Mouse (Mus musculus) neural tube, embryonic 12.5 days (tissue): ENCODE data around the gene Atp6v0a1. TPM values are rescaled to one million over a fixed set of nuclear protein-coding genes. Genes with fewer than 3 reads are reported as not detected.
"Not testable (repeated sequence)": the region's sequence is repeated elsewhere in the genome, so short reads cannot be mapped to it uniquely, and the experiment has no call there.

Experiments
- ATAC-seq: fragments of 200-750 bp; cut with Nextera tagmentation; 2 replicates; pipeline ENCODE4 v1.8.0; 2017; ENCODE audit warnings: low read depth, mild to moderate bottlenecking, moderate TSS enrichment, moderate library complexity; ENCODE audit not compliant: low FRiP score
- H3K27ac ChIP-seq: fragments of 300-500 bp; sonication (generic); 2 replicates; pipeline ENCODE4 v1.5.1; 2016
- H3K27me3 ChIP-seq: fragments of 300-500 bp; sonication (generic); replicated peaks from 2 replicates; pipeline ENCODE4 v1.6.1; 2016; ENCODE audit warnings: mild to moderate bottlenecking
- H3K36me3 ChIP-seq: fragments of 300-500 bp; sonication (generic); 2 replicates; pipeline ENCODE4 v1.6.1; 2016; ENCODE audit warnings: mild to moderate bottlenecking
- H3K4me1 ChIP-seq: fragments of 300-500 bp; sonication (generic); 2 replicates; pipeline ENCODE4 v1.6.1; 2016
- H3K4me2 ChIP-seq: fragments of 300-500 bp; sonication (generic); replicated peaks from 2 replicates; pipeline ENCODE4 v1.6.1; 2016; ENCODE audit warnings: mild to moderate bottlenecking
- H3K4me3 ChIP-seq: fragments of 300-500 bp; sonication (generic); 2 replicates; pipeline ENCODE4 v1.5.1; 2016
- H3K9ac ChIP-seq: fragments of 300-500 bp; sonication (generic); 2 replicates; pipeline ENCODE4 v1.6.1; 2016; ENCODE audit warnings: mild to moderate bottlenecking
- H3K9me3 ChIP-seq: fragments of 300-500 bp; sonication (generic); 2 replicates; pipeline ENCODE4 v1.6.1; 2016; ENCODE audit warnings: mild to moderate bottlenecking
- WGBS: fragments of 180-500 bp; shearing (Covaris S2); methylation state at CpG from one replicate; pipeline ENCODE4 v1.1.7; 2016; 5-methylcytosine and 5-hydroxymethylcytosine counted together
- polyA plus RNA-seq: library from polyadenylated mRNA; unstranded; fragments of >200 nt; fragmentation: Nextera tagmentation; extraction: Ambion mirVana; gene quantifications from 2 replicates; pipeline ENCODE4 v1.2.1, GENCODE M21; 2016

The Atp6v0a1 gene
- polyA plus RNA-seq, 1 experiment from 2014 or later: 81.7 TPM

DNA sequence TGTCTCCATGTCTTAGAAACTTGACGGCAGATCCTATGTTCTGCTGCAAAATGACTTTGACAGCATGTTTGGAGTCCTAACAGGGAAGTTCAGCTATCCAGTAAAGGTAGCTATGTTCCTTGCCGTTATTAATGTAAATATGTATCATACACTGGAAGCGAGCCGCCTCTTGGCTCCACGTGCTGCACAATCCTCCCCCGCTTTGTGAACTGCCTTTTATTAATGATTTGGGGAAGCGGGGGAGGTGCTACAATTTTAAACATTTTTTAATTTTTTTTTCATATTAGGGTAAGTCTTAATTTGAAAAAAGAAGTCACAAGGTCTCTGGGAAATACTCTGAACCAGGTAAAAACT is 25.5 kb upstream of the Atp6v0a1 start:
- no peak for ATAC-seq
- 79% methylated on average over 7 of the region's 7 CpGs for WGBS
- no peaks in the 10 kb centered on the region; the same call in 1 of the 2 replicates for H3K4me1 ChIP-seq
- H3K27me3 ChIP-seq: peaks cover 15% of the 10 kb centered on the region; the same call in 1 of the 2 replicates
- H3K4me2 ChIP-seq: no peak overlapping the region
- no peak overlapping the region for H3K27ac ChIP-seq
- no peaks in the 10 kb centered on the region for H3K36me3 ChIP-seq
- no peak overlapping the region for H3K4me3 ChIP-seq
- no peaks in the 10 kb centered on the region for H3K9me3 ChIP-seq
- no peak overlapping the region for H3K9ac ChIP-seq

- WGBS: 50% methylated on average over 3 of the region's 3 CpGs
Observed at GRCm38 (mm10) chr11:100985607-100986006, 23.6 kb upstream of the Atp6v0a1 start.

DNA sequence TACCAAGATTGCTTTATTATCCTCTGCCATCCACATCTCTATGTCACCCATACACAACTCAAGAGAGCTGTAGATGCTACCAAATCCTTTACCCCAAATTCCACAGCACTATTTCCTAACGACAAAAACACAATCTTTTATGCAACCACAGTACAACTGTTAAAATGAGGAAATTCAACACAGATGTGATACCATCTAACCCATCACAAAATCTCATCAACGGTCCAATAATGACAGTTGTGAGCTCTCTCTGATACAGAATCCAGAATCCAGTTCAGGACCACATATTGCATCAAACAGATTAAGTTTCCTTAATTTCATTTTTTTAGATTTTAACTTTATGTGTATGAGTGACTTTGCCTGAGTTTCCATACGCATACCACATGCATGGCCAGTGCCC is 20.6 kb upstream of the Atp6v0a1 start:
- 86% methylated on average over 3 of the region's 3 CpGs for WGBS
- no peak overlapping the region for H3K27ac ChIP-seq
- no peak for ATAC-seq
- no peak overlapping the region for H3K9ac ChIP-seq
- no peaks in the 10 kb centered on the region for H3K9me3 ChIP-seq
- H3K4me3 ChIP-seq: no peak overlapping the region
- H3K4me1 ChIP-seq: no peaks in the 10 kb centered on the region
- no peaks in the 10 kb centered on the region for H3K36me3 ChIP-seq
- no peaks in the 10 kb centered on the region for H3K27me3 ChIP-seq
- no peak overlapping the region for H3K4me2 ChIP-seq

More at GRCm38 (mm10) chr11:100985607-100986006, 23.6 kb upstream of the Atp6v0a1 start:
- no peak overlapping the region for H3K27ac ChIP-seq
- no peaks in the 10 kb centered on the region; the same call in 1 of the 2 replicates for H3K4me1 ChIP-seq
- H3K9me3 ChIP-seq: no peaks in the 10 kb centered on the region
- no peak overlapping the region for H3K4me2 ChIP-seq
- no peak overlapping the region for H3K4me3 ChIP-seq
- H3K27me3 ChIP-seq: peaks cover 15% of the 10 kb centered on the region; the same call in 1 of the 2 replicates
- ATAC-seq: no peak
- no peak overlapping the region for H3K9ac ChIP-seq
- no peaks in the 10 kb centered on the region for H3K36me3 ChIP-seq

- Histone ChIP-seq H3K9me3 (no peaks in the 10 kb centered on the region), H3K4me2 (no peak overlapping the region), H3K27ac (no peak overlapping the region), H3K4me3 (no peak overlapping the region), H3K9ac (no peak overlapping the region), H3K27me3 (no peaks in the 10 kb centered on the region), H3K36me3 (no peaks in the 10 kb centered on the region), H3K4me1 (no peaks in the 10 kb centered on the region)
- 66% methylated on average over 2 of the region's 2 CpGs for WGBS
- ATAC-seq: no peak
Observed at GRCm38 (mm10) chr11:100989666-100990065, 19.6 kb upstream of the Atp6v0a1 start.

DNA sequence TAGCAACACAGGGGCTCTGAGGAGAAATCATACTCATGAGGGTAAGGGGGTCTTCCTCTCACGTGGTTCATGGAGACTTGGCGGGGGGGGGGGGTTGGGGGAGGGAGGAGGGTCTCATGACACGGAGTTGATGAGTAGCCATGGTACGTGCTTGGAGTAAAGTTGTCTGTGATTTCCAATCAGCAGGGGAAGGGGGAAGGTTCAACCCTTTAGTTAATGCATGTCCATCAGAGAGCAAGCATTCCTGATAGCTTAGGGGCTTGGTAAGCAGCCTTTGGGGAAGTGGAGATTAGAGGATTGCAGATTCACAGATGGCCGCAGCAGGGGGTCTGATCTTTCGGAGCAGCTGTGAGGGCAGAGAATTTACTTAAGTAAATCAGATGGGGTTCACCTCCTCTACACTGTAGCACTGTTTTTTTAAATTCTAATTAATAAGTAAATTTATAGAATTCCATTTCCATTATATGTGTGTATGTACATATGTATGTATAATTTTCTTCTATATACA is 18.2 kb upstream of the Atp6v0a1 start:
- no peak for ATAC-seq
- H3K4me1 ChIP-seq: no peaks in the 10 kb centered on the region
- no peaks in the 10 kb centered on the region for H3K27me3 ChIP-seq
- H3K9me3 ChIP-seq: no peaks in the 10 kb centered on the region
- no peak overlapping the region for H3K4me3 ChIP-seq
- H3K27ac ChIP-seq: no peak overlapping the region
- H3K4me2 ChIP-seq: no peak overlapping the region
- no peaks in the 10 kb centered on the region for H3K36me3 ChIP-seq
- WGBS: 31% methylated on average over 6 of the region's 6 CpGs
- no peak overlapping the region for H3K9ac ChIP-seq

GRCm38 (mm10) chr11:100993437-100993836 is 15.8 kb upstream of the Atp6v0a1 start:
- Histone ChIP-seq H3K9ac (no peak overlapping the region), H3K27me3 (no peaks in the 10 kb centered on the region), H3K27ac (no peak overlapping the region), H3K4me1 (no peaks in the 10 kb centered on the region), H3K4me3 (no peak overlapping the region), H3K9me3 (no peaks in the 10 kb centered on the region), H3K36me3 (no peaks in the 10 kb centered on the region), H3K4me2 (no peak overlapping the region)
- no peak for ATAC-seq
- 73% methylated on average over 2 of the region's 2 CpGs for WGBS

DNA sequence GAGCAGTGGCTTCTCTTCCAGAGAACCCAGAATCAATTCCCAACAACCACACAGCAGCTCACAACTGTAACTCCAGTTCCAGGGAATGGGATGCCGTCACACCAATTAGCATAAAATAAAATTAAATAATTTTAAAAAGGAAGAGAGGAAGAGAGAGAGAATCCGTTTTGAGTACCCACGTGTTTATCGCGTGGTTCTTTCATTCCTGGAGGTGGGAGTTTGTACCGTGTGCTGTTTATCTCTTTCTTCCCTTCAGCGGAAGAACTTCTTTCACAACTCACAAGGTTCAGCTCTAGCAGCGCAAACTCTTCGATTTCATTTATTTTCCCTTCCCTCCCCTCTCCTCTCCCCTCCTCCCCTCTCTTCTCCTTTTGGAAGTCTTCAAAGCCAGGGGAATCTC is 15.0 kb upstream of the Atp6v0a1 start:
- Histone ChIP-seq H3K9me3 (no peaks in the 10 kb centered on the region), H3K4me2 (no peak overlapping the region), H3K4me3 (no peak overlapping the region), H3K27me3 (no peaks in the 10 kb centered on the region), H3K27ac (no peak overlapping the region), H3K36me3 (no peaks in the 10 kb centered on the region), H3K9ac (no peak overlapping the region), H3K4me1 (no peaks in the 10 kb centered on the region)
- no peak for ATAC-seq
- WGBS: 64% methylated on average over 9 of the region's 9 CpGs

- 79% methylated on average over 5 of the region's 5 CpGs for WGBS
- H3K27ac ChIP-seq: no peak overlapping the region
- no peak for ATAC-seq
Observed at GRCm38 (mm10) chr11:100994655-100995054, 14.6 kb upstream of the Atp6v0a1 start.

DNA sequence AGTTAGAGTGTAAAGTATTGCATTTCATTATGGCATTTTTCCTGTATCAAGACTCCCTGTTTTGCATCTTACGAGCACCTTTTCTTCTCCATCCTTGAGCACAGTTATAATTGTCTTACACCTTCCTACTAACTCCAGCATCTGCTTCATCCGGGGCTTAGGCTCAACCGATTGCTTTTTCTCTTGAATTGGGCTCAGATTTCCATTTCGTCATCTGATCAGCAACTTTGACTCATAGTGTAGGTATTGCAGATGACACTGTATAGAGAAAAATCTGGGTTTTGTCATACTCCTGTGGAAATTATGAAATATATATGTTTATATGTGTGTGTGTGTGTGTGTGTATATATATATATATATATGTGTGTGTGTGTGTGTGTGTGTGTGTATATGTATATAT is 12.8 kb upstream of the Atp6v0a1 start:
- Histone ChIP-seq H3K4me2 (no peak overlapping the region), H3K9ac (no peak overlapping the region), H3K27me3 (no peaks in the 10 kb centered on the region), H3K27ac (no peak overlapping the region), H3K36me3 (no peaks in the 10 kb centered on the region), H3K4me3 (no peak overlapping the region), H3K9me3 (no peaks in the 10 kb centered on the region), H3K4me1 (no peaks in the 10 kb centered on the region)
- WGBS: 91% methylated on average over 4 of the region's 4 CpGs
- no peak for ATAC-seq

More at GRCm38 (mm10) chr11:100994655-100995054, 14.6 kb upstream of the Atp6v0a1 start:
- Histone ChIP-seq H3K4me3 (no peak overlapping the region), H3K4me1 (no peaks in the 10 kb centered on the region), H3K9ac (no peak overlapping the region), H3K4me2 (no peak overlapping the region), H3K27me3 (no peaks in the 10 kb centered on the region), H3K9me3 (no peaks in the 10 kb centered on the region), H3K36me3 (no peaks in the 10 kb centered on the region)

DNA sequence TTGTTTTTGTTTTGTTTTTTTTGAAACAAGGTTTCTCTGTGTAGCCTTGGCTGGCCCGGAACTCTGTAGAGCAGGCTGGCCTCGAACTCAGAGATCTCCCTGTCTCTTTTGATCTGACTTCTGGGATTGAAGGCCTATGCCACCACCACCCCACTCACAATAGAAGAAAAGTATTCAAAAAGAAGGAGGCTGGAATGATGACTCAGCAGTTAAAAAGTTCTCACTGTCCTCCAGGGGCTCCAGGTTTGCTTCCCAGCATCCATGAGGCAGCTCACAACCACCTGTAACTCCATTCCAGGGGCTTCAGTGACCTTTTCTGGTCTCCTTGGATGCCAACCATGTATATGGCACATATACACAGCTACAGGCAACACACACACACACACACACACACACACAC is 10.4 kb upstream of the Atp6v0a1 start:
- Histone ChIP-seq H3K4me3 (no peak overlapping the region), H3K27ac (no peak overlapping the region), H3K9ac (no peak overlapping the region), H3K36me3 (no peaks in the 10 kb centered on the region), H3K27me3 (no peaks in the 10 kb centered on the region), H3K4me2 (no peak overlapping the region), H3K4me1 (no peaks in the 10 kb centered on the region), H3K9me3 (no peaks in the 10 kb centered on the region)
- 95% methylated on average over 2 of the region's 2 CpGs for WGBS
- no peak for ATAC-seq

- H3K9ac ChIP-seq: no peak overlapping the region
- H3K27ac ChIP-seq: no peak overlapping the region
- H3K4me3 ChIP-seq: no peak overlapping the region
- no peaks in the 10 kb centered on the region for H3K9me3 ChIP-seq
- H3K4me2 ChIP-seq: no peak overlapping the region
- ATAC-seq: no peak
- H3K27me3 ChIP-seq: no peaks in the 10 kb centered on the region
- H3K4me1 ChIP-seq: no peaks in the 10 kb centered on the region
- H3K36me3 ChIP-seq: no peaks in the 10 kb centered on the region
- 55% methylated on average over 3 of the region's 3 CpGs for WGBS
Observed at GRCm38 (mm10) chr11:100999254-100999653, 10.0 kb upstream of the Atp6v0a1 start.

GRCm38 (mm10) chr11:101001875-101002552 is 7.2 kb upstream of the Atp6v0a1 start:
- H3K4me1 ChIP-seq, ATAC-seq, H3K4me2 ChIP-seq, H3K27ac ChIP-seq, H3K9me3 ChIP-seq, H3K4me3 ChIP-seq, H3K36me3 ChIP-seq, H3K9ac ChIP-seq, H3K27me3 ChIP-seq: not testable (repeated sequence)
- WGBS: 89% methylated on average over 6 of the region's 6 CpGs
